Mouse (Mus musculus): ENCODE measurements at regions not wholly inside any gene's neighbourhood (a gene's known extent, or its start where the extent isn't known, plus 50 kb on each side); places are given as distances from the start of the nearest gene placed in this dataset.

DNA sequence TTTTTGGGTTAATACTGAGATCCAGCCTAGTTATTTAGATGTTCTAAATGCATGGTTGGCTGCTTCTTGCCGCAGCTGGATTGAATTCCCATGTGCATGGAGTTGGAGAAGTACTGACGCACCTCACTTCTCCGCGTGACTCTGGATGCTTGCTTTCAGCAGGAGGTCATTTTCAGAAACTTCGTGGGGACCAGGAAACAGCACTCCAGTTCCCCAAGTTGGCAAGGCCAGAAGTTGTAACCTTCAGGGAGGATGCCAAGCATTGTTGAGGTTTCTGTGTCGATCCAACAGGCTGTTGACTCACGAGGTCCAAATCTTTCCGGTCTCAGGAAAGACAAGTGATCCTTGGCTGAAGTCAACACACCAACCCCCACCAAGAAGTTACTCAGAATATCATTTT, 167.6 kb upstream of the Dpt start:
- no peak for DNase-seq

DNA sequence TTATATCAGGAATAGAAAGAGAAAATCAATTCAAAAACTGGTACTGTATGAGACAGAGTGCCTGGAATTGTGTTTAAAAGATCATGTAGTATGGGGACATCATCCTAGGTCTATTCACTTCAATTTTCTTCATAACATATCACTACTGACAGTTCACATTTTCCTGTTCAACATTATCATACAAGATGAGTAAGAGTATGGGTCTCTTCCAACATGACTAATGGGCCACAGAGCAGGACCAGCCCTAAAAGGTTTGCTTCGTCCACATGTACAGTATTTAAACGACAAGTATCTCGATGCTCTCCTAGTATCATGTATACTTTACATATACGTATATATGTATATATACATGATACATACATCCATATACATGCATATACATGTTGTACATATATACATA, 164.8 kb upstream of the Atp1b1 start:
- no peak for DNase-seq

DNA sequence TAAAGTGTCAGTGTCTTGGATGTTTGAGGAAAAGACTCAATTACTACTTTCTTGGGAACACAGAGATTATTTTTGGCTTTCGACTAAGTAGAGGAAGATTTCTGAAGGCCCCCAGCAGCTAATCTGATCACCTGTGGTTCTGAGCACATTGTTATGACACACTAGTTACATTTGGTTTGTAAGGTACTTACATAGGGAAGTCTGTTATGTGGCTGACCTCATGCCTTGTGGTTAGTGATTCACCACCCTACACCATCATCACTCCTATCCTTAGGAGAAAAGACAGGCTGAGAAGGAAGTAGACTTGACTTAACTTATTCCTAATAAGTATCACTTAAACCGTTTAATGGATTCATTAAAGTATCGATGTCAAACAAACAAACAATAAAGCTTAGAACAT, 164.3 kb upstream of the Atp1b1 start:
- no peak for DNase-seq

DNA sequence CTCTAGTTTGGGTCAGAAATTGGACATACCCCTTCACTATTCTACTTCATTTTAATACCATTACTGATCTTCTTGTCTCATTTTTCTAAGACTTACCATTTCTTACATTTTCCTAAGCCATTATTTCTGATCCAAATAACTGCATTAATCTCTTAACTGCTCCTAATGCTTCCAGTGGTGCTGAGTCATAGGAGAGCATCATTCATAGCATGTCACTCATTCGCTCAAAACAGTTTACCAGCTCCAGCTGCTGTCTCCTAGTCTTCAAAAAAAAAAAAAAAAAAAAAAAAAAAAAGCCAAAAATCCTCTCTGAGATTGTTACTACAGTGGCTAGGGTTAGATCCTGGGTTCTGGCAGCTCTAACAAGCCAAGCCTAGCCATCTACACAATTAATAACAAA, 162.0 kb upstream of the Atp1b1 start:
- no peak for DNase-seq

DNA sequence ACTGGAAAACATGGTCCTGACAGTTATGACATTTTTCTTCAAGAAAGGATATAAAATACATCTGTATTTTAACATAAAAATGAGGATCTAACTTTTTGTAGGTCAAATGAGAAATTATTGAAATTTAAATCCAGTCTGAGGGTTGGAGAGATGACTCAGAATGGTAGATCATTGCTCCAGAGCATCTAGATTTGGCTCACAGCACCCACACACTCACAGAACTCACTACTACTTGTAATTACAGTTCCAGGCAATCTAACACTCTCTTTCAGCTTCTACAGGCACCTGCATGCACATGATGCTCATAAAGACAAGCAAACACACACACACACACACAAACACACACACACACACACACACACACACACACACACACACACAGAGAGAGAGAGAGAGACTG, 159.7 kb upstream of the Atp1b1 start:
- DNase-seq, result no peak

DNA sequence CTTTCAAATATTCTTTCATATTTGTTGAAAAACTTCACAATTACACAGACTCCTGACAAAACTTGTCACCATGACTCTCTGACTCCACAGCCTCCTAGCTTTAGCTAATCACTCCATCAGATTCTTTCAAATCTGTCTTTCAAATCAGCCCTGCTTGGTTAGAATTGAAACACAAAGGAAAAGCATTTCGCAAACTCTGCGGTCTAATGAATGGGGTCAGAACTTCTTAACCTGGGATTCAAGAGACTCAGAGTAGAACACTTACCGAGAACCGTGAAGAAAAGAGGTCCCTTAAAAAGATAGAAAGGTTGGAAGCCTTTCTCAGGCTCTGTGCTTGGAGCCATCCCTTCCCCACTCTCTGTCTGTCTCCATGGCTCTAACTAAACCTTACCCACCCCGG, 148.9 kb upstream of the Atp1b1 start:
- no peak for DNase-seq

DNA sequence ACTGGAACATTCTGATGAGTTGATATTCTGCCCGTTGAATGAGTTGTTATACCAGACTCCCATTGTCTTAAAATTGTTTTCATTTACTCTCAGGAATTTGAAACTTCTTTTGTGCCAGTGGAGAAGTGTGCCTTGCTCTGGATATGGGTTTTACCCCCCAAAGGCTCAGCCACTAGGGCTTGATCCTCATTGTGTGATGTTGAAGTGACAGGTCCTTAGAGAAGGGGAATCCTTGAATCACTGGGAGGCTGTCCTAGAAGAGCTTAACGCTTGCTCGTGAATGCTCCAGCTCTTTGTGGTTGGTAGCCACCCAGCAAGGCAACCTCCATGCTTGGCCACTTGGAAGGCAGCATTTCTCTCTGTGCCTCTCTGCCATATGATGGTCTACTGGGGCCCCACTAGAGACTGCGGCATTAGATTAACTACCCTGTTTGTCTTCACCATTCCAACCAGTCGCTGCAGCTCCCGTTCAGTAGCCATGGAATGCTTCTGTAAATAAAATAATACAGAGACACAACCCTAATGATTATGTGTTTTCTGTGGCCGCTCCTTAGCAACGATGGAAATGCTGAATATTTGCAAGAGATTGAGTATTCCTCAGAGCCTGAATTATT, 148.1 kb upstream of the Atp1b1 start:
- no peak for DNase-seq

DNA sequence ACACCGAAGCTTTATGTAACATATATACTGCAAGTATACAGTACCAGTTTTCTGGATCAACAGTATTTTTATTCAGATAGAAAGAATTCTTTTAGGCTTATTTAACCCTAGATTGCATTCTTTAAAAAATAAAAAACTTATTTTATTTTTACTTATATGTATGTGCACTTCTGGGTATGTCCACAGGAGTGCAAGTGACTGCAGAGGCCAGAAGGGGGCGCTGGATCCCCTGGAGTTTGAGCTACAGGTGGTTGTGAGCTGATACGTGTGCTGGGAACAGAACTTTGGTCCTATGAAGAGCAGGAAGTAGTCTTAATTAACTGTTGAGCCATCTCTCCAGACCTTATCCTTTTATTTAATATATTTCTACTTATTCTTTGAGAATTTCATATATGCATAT, 145.3 kb upstream of the Atp1b1 start:
- no peak for DNase-seq

DNA sequence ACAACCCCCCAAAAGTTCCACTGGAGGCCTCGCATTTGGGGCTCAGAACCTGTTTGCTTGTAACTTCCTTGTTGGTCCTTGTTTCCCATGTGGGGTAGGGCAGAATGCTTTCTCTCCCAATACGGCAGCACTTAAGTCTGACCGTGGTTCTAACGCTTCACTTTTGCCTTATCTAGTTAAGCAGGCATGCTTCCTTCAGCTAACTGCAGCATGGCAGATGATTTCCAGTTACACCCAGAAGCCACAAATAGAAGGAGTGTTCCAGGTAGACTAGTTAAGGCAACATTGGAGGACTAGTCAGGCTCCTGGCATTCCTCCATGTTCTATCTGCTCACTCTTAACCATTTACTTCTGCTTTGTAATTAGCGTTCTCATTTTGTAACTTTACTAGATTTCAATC, 144.4 kb upstream of the Atp1b1 start:
- no peak for DNase-seq

DNA sequence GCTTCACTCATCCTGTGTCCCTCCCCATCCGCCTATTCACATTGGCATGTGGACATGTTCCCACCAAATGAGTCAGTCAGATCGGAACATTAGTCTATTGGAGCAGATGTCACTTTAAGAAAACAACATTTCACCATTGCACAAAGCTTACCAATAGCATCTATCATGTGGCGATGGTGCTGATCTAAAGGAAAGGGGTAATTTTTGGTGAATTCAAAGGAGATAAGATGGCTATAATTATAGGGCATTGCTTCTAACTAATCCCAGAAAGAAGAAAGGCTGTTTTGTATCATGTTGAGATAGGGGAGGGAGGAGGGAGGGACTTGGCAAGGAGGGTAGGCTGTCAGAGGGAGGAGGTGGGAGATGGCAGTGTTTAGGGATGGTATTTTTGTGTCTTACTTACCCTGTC, 132.1 kb upstream of the Atp1b1 start:
- DNase-seq, result peak in 1 of 2 experiments; percentile 8

DNA sequence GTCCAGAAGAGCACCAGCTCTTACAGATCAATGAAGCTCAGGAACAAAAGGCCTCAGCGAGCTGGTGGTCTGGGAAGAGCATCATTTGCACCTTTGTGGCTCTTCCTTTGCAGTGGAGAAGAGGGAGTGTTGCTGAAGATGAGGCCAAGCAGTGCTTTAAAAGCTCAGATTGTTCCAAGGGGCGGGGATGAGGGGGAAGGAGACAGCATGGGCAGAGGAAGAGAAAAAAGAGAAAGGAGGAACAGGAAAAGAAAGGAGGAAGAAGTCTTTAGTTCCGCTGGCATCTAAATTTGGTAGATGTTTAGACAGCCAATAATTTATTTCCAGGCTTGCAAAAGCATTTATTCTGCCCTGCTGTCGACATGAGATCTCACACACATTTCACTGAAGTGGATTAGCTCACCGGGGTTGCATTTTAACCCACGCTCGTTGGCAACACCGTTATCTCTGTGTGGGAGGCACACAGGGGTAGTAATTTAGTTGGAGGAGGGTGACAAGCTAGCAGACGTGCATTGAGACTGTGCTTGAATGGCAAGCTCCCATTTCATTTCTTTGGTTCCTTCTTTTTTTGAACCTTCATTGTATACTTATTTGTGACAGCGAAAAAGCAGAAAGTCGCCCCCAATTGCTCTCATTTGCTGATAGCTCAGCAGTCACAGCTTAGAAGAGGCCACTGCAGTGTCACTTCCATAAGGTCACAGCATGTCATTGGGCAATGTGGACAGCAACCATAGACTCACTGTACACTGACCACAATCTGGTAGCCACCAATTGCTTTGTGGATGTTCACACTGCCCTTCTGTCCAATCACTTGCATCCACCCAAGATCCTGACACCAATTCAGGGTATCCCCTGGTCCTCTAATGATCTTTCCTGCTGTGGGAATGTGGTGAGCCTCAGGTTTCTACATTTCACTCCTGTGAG, 128.2 kb upstream of the Atp1b1 start:
- DNase-seq, result no peak

DNA sequence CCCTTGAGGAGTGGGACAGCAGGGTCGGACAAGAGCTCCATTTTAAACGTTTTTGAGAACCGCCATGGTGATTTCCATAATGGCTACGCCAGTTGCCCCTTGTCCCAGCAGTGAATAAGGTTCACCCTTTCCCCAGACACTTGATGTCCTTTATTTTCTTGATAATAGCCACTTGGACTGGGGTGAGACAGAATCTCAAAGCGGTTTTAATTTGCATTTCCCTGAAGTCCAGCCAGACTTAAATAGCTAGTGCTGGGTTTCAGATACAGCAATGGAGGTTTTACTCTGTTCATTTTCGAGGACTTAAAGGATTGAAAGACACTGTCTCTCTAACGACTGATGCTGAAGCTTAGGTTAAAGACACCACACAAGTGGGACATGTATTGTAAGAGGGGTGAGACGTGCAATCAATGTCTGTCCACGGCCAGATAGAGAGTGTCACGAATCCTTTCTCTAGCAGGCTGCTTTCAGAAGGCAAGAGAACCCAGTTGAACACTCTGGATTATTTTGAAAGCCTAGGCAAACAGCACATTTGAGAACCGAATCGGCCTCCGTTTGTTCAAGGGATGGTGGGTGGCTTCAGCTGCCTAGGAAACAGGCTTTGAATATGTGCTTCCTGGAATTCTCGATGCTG, 118.8 kb upstream of the Atp1b1 start:
- DNase-seq, result no peak

DNA sequence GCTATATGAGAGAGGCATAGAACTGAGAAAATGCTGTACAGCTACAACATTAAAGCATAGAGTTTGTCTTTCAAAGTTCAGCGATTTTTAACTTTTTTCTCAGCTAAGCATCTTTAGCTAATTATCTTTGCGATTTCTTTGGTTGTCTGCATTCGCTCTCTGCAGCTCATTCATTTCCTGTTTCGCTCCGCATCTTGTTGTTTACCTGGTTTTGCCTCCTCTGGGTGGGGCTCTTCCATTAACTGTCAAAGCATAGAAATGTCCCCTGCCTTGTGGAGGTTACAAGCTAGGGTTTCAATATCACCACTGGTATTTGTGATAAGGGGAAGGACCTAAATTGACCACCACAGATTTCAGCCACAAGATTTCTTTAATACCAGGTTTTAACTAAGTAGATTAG, 115.5 kb upstream of the Atp1b1 start:
- DNase-seq, result no peak

DNA sequence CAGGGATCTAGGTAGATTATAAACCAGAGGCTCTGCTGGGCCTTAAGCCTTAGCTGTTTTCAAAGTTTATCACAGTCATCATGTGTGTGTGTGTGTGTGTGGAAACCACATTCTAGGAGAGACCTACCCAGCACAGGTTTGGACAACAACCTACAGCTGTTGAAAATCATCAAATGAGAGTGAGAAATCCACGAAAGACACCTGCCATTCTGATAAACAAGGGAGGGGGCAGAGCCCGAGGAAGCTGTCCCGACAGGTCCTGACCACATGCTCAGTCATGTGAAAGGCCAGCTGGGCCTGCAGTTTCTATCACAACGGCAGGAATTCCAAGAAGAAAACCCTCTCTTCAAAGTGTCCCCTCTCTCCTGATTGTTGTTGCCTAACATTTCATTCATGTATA, 114.0 kb upstream of the Atp1b1 start:
- DNase-seq, result no peak

DNA sequence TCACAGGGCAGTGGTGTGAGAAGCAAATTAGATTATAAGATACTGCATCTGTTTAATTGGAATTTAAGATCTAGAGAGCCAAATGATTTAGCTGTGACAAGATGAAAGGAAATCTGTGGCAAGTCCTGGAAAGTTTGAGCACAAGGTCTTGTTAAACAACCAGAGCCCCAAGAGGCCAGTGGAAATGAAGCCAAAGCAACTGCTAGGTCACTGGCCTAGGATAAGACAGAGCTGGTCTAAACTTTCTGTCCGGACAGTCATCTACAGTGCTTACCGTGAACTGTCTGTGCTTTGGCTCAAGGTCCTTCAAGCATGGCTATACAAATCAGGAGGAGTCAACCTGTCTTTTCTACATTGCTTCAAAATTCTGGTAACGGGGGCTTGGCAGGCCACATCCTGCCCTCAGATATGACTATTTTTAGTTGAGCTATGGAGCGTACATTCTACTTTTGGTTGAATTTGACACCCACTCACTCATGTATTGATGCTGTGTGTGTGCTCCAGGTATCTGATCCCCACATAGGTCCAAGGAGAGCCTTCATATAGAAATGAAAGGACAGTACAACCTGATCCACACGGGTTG, 113.4 kb upstream of the Atp1b1 start:
- no peak for DNase-seq

DNA sequence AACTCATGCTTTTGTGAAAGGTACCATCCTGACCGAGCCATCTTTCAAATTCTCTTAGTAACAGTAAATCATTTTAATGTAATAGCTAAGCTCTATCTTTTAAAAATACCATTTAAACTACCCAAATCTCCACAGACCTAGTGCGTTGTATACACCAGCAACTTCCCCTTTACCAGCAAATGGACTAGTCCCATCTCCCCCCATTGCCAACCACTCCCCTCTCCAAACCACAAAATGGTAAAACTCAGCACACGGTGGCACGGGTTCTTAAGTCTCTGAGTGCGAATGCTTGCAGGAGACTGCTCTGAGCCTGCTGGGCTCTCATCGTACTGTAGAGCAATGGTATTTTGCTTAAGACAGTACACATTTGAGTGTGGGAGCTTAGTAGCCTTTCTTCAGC, 106.7 kb upstream of the Atp1b1 start:
- DNase-seq, result no peak

DNA sequence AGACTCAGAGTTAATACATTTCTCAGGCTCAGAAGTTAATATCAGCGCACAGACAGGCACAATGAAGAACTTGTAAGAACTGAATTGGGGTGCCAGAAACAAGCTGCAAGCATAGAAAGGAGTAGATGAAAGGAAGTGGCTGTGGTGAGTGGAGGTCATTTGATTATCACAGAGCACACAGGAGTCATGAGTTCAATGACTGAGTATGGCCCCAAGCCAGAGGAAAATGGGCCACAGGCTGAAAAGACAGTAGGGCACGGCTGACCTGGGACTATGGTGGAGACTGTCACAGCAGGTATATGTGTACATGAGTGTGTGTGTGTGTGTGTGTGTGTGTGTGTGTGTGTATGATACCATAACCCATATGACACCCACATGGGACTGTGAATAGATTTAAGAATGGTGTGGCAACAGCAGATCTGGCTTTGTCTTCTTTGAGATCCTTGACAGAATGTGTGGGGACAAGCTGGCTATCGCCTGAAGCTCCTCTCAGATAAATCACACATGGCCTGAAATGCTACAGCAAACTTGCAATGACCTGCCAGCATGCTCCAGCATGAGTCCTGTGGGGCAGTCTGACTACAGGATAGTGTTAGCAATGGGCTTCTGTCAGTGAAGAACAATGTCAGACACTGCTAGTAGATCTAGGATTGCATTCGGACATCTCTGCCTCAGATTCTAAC, 101.5 kb upstream of the Atp1b1 start:
- DNase-seq, result no peak

DNA sequence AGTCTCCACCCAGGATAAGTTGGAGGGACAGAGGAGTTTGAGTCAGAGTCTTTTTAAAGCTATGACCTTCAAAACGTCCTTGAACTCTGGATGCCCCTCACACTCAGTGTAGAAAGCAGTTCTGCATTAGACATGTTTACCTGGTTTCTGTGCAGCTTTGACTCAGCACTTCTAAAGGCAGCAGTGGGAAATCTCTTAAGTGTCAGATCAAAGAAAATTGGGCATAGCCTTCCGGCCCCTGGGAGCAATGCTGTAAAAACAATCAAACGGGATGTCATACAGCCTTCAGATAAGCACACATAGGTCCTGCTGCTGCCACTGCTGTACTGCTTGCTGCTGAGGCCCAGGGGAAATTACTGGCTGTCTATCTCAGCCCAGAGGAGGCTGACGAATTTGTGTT, 94.5 kb upstream of the Atp1b1 start:
- DNase-seq, result no peak

DNA sequence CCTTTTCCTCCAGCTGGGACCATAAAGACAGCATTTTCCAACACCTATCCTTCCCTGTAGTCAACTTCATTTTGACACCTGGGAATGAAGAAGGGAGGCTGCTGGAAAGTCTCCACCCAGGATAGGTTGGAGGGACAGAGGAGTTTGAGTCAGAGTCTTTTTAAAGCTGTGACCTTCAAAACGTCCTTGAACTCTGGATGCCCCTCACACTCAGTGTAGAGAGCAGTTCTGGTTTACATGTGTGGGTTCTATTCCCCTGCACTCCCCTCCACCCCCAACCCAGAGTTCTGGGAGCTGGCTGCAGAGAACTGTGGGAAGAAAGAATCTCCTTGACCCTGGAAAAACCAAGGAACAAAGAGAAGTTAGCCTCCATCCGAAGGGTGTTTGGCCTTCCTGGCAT, 92.9 kb upstream of the Atp1b1 start:
- no peak for DNase-seq

DNA sequence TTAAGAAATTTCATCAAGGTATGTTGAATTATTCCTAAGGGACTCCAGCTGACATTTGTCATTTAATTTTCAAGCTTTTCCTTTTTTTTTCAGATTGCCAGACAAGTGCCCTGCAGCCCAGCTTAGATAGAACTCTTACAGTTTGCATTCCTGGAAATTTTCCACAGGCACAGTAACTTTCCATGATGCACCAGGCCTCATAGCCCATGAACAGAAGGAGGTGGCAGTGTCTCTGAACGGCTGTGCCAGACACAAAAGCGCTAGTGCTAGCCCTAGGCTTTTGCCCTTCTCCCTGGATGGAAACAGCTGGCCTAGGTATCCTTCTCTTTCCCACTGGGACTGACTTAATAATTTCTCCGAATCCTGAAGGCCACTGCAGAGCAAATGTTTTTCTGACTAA, 92.4 kb upstream of the Atp1b1 start:
- DNase-seq, result no peak

DNA sequence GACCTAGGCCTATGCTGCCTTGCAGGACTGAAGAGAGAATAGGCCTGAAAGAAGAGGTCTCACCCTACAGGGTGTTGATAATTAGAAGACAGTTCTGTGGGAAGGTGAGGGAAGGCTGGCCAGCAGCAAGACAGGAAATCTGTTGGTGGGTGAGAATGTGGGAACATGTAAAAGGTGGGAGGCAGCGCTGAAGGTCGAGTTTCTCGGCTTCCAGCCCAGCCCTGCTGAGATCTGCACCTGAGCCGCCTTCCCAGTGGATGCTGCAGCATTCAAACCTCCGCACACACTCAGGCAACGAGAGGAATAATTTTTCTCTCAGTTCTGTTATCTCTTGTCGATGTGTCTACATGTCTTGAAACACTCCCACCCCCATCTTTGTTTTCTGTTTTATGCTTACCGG, 89.9 kb upstream of the Atp1b1 start:
- peak; percentile 24 to 52 for DNase-seq

DNA sequence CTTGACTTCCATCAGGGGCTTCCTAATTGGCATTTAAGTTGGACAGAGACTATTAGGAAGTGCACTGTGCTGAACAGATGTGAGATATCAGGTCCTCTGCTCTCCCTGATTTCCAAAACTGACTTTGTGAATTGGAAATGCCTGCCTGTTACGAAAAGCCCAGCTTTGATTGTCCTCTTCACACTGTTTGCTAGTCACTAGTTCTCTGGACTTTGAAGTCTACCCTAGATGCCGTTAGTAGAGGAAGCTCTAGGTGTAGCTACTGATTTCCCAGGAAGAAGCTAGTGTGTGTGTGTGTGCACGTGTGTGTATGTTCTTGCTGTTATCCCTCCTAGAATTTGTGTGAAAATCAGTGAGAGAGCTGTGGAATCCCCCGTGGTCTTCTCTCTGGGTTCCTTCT, 87.7 kb upstream of the Atp1b1 start:
- no peak for DNase-seq

Measured in cerebellum, postnatal 10 days (tissue).